Mouse (Mus musculus) G1E (cell line): ENCODE measurements around the gene Tnfsf8.

Experiments
- CTCF ChIP-seq: IDR thresholded peaks from 2 replicates; pipeline ENCODE4 v1.5.1; 2012; ENCODE audit warnings: low read depth, low read length, inconsistent platforms, mixed read lengths
- GATA1 ChIP-seq: IDR thresholded peaks from 2 replicates; pipeline ENCODE4 v1.6.1; 2012; ENCODE audit warnings: borderline replicate concordance, low read length, inconsistent platforms, mixed read lengths
- TAL1 ChIP-seq: conservative IDR thresholded peaks from 2 replicates; pipeline ENCODE4 v1.6.1; 2012; ENCODE audit warnings: low read depth, low read length, inconsistent platforms, mixed read lengths

- TF ChIP-seq CTCF (no peak), TAL1 (no peak), GATA1 (no peak)
Observed at GRCm38 (mm10) chr4:63842278-63842677, 18.9 kb downstream of the Tnfsf8 start.
